Mouse (Mus musculus) kidney, adult 11 months (tissue): ENCODE measurements around the gene Ccnyl1.

Experiments used
- DNase-seq: peaks from one replicate; pipeline ENCODE4 v3.0.0; 2022

The Ccnyl1 gene

DNA sequence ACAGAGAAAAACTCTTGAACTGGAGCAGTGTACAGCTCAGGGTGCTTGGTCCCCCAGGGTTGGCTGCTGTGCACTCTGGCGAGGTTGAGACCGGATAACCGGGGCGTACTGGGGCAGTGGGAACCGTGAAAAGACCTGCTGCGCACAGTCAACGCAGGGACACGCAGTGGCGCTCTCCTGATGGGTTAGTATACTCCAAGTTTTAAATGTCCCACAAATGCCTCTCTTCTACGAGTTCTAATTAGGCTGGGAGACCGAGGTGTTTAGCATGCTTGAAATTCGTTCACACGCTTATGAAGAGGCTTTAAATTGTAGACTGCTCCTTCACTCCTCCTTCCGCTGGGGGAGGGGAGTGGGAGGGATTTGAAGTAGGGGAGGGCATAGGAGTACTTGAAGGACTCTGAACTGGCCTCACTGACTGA is 48.4 kb downstream of the Ccnyl1 start:
- peak; percentile 81 for DNase-seq

DNA sequence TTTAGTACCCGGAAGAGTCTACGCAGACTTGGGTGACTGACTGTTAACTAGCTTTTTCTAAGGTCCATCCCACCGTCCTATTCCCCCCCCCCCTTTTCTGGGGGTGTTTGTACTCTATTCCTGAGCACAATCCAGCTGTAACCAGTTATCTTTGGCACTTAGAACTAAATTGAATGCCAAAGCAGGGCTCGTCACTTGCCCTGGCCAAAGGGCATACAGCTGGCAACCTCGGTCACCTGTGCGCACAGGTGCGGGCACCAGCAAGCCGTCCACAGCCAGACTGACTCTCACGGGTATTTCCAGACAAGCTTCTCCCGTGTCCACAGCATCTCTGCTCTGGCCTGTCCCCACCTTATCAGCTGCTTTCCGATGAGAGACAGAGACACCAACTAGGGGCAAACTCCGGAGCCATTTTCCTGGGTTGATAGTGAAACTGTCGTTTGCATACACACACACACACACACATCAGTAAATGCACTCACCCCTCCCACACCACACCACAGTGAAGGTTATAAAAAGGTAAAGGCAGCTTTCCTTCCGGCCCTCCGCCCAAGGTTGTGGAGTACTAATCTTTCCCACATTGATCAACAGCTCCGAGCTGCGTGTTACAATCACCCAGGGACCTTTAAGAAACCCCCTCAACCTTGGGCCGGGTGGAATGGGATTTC is 52.6 kb downstream of the Ccnyl1 start:
- DNase-seq: peak; percentile 86

DNA sequence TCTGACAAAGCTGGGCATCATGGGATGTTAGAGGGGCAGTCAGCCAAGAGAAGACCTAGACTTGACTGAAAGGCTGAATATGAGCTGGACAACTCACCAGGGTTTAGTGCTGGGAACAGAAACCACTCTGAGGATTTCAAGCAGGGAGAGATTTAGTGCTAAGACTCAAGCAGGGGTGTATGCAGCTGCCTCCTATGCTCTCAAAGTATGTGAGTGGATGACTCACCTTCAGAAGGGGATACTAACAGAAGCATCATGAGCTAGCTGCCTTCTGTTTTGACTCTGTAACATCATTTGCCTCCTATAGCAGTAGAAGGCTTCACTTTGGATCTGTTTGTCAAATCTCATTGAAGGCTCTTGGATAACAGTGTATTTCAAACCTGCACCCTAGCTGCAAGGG is 54.4 kb downstream of the Ccnyl1 start:
- no peak for DNase-seq

DNA sequence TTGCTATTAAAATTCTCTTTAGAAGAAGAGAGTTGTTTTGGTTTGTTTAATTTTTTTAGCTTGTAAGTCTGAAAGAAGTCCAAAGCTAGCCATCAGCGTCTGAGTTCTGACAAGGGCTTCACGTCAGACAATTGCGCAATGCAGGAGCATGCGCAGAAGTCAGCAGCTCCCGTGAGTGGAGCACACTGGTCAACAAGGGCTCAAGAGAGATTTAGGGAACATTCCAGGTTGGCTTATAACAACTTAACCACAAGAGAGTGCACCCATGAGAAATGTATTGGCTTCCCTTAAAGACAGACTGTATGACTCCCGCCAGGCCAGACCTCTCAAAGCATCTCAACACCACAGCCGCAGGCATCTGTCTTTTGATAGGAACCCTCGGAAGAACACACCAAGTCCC is 62.9 kb downstream of the Ccnyl1 start:
- no peak for DNase-seq

DNA sequence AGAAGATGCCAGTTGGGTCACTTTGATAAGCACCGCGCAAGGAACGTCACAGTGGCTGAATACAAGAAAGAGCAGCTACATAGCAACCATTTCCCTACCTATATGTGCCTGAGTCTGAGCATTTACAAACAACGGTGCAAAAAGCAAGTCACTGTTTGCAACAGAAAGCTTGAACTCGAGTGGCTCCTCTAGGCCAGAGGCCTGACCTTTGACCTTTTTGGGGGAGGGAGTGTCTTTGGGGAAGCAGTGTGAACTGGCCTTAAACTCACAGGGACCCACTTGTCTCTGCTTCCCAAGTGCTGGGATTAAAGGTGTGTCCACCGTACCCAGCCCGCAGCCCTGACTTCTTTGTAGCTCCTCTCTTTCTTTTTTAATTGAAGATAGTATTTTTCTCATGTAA is 63.4 kb downstream of the Ccnyl1 start:
- DNase-seq: peak; percentile 23

DNA sequence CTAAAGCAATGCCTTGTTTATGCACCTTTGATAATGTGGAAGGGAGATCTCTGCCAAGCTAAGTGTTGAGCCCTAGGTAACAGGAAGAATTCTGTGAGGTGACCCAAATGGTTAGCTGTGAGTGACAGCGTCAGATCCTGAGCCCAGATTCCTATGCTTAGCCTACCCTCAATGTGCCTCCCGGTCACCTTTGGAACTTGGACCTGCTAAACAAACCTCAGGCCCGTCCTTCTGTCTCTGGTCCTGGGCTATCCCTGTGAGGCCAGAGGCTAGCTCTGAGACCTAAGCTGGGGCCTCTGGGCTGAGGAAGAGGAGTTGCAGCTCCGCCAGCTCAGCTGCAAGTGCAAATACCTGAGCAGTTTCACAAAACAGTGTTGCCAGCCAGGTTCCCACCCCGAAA is 64.4 kb downstream of the Ccnyl1 start:
- DNase-seq: peak; percentile 31

DNA sequence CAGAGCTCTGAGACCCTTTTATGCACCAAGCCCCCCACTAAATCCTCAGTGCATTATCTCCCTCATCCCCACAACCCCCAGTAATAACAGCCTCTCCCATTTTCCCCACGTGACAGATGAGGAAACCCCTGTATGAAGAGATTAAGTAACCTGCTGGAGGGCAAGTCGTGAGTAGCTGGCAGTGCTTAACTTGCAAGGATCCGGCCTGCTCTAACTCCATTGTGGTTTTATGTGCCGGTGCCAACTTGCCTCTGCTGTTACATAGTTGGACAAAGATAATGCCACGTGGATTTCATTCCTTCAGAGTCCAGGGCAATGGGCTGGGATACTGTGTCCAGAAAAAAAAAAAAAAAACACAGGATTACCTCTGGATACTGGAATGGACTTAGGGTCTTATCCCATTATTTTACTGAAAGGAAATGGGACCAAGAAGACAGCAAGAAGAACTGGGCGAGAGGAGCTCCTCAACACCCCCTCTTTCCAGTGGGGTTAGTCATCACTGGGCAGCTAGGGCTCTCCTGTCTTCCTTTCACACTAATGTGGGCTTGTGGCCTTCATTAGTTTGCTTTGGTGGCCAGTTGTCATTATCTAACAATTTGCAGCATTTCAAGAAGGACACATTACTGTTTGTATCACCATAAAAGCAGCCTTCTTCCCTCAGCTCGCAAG is 65.8 kb downstream of the Ccnyl1 start:
- DNase-seq: peak; percentile 31

DNA sequence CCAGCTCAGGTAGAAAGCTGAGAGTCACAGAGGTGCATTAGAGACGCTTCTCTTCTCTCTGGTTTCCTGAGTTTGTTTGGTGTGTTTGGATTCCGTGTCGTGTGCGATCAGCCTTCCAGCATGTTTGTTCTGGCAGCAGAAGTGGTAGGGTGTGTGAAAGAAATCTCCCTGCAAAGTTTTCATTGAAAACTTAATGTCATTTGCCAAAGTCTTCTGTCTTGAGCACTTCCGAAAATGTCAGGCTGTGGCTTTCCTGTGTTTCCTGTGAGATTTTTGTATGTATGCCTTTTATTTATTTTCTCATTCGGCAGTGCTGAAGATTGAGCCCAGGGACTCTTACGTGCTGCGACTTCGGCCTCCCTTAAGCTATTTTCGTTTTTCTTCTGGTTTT is 66.4 kb downstream of the Ccnyl1 start:
- DNase-seq: no peak

DNA sequence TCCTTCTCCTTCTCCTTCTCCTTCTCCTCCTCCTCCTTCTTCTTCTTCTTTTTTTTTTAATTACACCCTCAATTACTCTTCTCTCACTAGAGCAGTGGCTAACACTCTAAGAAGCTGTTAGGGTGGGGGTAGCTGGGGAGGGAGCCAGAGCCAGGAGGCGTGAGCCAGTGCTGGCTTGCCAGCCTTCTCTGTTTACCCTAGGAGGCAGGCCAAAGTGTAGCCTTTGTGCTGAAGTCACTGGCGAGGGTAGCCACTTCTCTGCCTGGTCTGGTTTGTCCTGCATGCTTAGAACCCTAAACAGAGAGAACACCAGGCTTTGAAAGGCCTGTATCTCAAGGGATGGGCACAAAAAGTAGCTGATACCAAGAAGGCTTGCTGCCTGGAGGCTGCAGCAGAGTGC is 67.0 kb downstream of the Ccnyl1 start:
- DNase-seq: peak; percentile 38

DNA sequence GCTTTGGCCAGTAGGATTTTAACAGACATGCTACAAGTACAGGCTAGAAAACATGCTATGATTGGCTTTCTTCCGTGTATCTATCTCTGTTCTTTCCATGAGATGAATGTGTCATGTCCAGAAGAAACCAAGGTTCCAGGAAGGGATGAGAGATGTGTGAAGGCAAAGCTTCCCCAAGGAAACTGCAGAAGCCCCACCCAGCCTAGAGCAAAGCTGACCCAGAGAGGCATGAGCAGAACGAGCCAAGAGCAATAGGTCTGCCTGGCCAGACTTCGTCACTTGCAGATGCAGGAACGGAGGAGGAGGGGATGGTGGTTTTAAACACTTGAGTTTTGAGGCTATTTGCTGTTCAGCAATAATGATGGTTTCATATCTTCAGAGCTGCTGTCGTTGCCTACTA is 67.5 kb downstream of the Ccnyl1 start:
- DNase-seq: no peak

DNA sequence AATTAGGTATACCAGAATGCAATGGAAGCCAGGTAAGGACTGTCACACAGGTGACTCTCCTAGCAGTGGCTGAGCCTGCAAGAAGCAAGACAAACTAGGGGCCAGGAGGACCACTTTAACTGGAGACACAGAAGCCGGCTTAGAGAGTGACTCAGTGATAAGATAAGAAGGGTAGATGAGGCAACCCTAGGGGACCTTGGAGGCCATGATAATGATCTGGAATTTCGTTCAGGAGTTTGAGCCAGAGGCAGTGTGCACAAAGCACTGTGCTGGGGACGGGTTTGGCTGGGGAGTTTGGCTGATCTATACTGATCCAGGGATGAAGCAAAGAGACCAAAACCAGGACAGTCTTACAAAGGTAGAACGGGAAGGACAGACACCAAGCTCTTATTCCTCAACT is 71.4 kb downstream of the Ccnyl1 start:
- DNase-seq: no peak

DNA sequence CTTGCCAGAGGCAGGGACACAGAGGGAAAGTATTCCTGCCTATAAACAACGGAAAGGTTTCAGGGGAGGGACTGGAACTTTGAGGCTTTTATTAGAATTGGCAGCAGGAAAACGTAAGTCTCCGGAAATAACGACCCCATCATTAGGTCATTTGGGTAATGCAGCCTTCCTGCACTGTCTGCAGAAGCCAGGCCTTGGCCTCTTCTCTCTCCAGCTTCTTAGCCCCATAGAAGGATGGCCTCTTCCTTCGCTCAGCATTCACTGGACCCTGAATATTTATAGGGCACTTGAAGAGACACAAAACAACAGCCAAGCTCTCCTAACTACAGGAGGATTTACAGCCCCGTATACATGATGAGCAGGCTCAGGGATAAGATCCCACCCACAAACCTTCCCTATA is 79.9 kb downstream of the Ccnyl1 start:
- no peak for DNase-seq

DNA sequence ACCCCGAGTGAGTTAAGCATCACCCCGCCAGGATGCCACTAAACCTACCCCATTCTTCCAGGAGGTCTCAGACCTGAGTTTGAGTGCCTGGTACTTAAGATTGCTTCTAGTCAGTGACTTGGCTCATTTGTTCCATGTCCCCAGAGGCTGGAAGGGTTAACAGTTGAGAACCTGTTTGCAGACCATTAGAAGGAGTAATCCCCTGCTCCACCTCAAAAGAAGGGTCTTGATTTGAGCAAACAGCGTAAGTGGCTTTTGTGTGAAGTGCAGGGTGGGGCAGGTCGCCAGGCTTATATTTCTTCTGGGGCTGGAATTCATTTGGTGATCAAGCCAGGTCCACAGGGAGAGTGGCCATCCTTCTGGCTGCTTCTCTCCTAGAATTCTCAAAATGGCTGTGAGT is 83.0 kb downstream of the Ccnyl1 start:
- no peak for DNase-seq
